Mouse (Mus musculus) liver, adult 2 months (tissue): Measurements from ENCODE around the gene Klf11.

Experiments
- CTCF ChIP-seq: fragments of 200-500 bp; IDR thresholded peaks from 2 replicates; pipeline ENCODE4 v1.5.1; 2011; ENCODE audit warnings: low read depth, low read length, control low read depth
- POLR2A ChIP-seq: fragments of 200-500 bp; IDR thresholded peaks from 2 replicates; pipeline ENCODE4 v1.6.1; 2011; ENCODE audit warnings: low read length, control low read depth; ENCODE audit not compliant: insufficient read depth; ENCODE audit errors: extremely low read depth

- TF ChIP-seq POLR2A (no peak), CTCF (no peak)
Observed at GRCm38 (mm10) chr12:24644125-24644571, 6.9 kb upstream of the Klf11 start.
